Mouse (Mus musculus): Measurements from ENCODE around the gene Nags.
"Not testable (repeated sequence)": the region's sequence is repeated elsewhere in the genome, so short reads cannot be mapped to it uniquely, and the experiment has no call there.

GRCm38 (mm10) chr11:102158024-102158423 lies 12.7 kb downstream of the Nags start:
- not testable (repeated sequence) for TF ChIP-seq CTCF (IDR thresholded peaks at IDR 0.05; ENCODE audit: extremely low read depth, insufficient read length, insufficient replicate concordance, low read depth, low read length); POLR2A (IDR thresholded peaks at IDR 0.05; ENCODE audit: low read depth, low read length)

Data from small intestine, adult 2 months (tissue).